Mouse (Mus musculus): Measurements from ENCODE around the gene Glb1l. TPM values are rescaled to one million over a fixed set of nuclear protein-coding genes. Genes with fewer than 3 reads are reported as not detected.

Glb1l gene
- total and polyA plus RNA-seq, 3 experiments, result 2.4 to 10.8 (median 3.6) TPM

DNA sequence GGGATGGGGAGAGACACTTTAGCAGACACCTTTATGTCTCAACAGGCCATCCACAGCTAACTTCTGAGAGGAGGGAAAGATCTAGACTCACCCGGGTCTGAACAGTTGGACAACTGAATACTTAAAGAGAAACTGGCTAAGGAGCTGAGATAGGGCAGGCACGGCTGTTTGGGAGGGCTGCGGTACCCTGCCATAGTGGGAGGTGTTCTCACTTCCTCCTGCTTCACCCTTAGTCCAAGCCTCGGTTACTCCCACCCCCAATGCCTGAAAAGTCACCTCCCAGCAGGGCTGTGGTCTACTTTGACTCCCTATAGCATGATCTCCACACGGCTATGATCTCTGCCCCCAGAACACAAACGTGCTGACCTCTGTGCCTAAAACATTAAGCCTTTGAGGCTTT is 12.9 kb upstream of the Glb1l start:
- DNase-seq (ENCODE audit: extremely low read depth), result peak; percentile 47
- Histone ChIP-seq H3K9ac (ENCODE audit: insufficient read depth, low read depth) (peak overlapping the region; percentile 75), H3K9me3 (replicated peaks; ENCODE audit: low read length) (peaks cover 2% of the 10 kb centered on the region), H3K4me1 (ENCODE audit: control insufficient read depth in 1 of 2, insufficient read depth in 2 of 2) (peaks cover 15 to 34% of the 10 kb centered on the region in 2 experiments), H3K4me2 (ENCODE audit: insufficient read depth, low read depth, poor library complexity, severe bottlenecking) (peak overlapping the region; percentile 55), H3K36me3 (replicated peaks in 1 of 2; ENCODE audit: control insufficient read depth in 1 of 2, insufficient read depth in 1 of 2, low read length in 1 of 2) (no peaks in the 10 kb centered on the region), H3K79me2 (replicated peaks; ENCODE audit: control insufficient read depth, extremely low read depth, insufficient read depth, poor library complexity, severe bottlenecking) (peaks cover 4% of the 10 kb centered on the region), H3K27ac (ENCODE audit: insufficient read depth, low read depth) (no peak overlapping the region), H3K27me3 (replicated peaks) (peaks cover 4% of the 10 kb centered on the region), H3K4me3 (replicated peaks in 1 of 3; ENCODE audit: low read depth in 2 of 3, low read length in 2 of 3, poor library complexity in 1 of 3) (no peak overlapping the region)
- dilution Hi-C loops (cut with MboI; ENCODE audit: extremely low pct_ligation_motif_present, extremely low pct_unique_long_range_greater_than_20kb, low sequenced_read_pairs) (no loop called here), in situ Hi-C loops (cut with MboI; ENCODE audit: low pct_ligation_motif_present, low pct_unique_long_range_greater_than_20kb, low sequenced_read_pairs) (no loop called here)
- TF ChIP-seq EP300 (IDR thresholded peaks at IDR 0.05; ENCODE audit: low read length) (peak; percentile 69), MAZ (IDR thresholded peaks at IDR 0.05; ENCODE audit: low read depth, low read length) (no peak), MYC (IDR thresholded peaks at IDR 0.05; ENCODE audit: low read depth, low read length) (no peak), IRF4 (IDR thresholded peaks at IDR 0.05; ENCODE audit: low read depth, low read length) (peak; percentile 84), CHD2 (IDR thresholded peaks at IDR 0.05; ENCODE audit: low read length) (no peak), SIN3A (IDR thresholded peaks at IDR 0.05; ENCODE audit: low read length) (no peak), MEF2A (IDR thresholded peaks at IDR 0.05; ENCODE audit: borderline replicate concordance, low read depth, low read length) (0 out of 2 replicates have a peak, but pooled peaks have one; percentile 21), CTCF (conservative IDR thresholded peaks at IDR 0.05 in 1 of 2, IDR thresholded peaks at IDR 0.05 in 1 of 2; ENCODE audit: low read depth in 2 of 2, low read length in 2 of 2) (no peak), ZNF384 (IDR thresholded peaks at IDR 0.05; ENCODE audit: low read depth, low read length) (no peak)

DNA sequence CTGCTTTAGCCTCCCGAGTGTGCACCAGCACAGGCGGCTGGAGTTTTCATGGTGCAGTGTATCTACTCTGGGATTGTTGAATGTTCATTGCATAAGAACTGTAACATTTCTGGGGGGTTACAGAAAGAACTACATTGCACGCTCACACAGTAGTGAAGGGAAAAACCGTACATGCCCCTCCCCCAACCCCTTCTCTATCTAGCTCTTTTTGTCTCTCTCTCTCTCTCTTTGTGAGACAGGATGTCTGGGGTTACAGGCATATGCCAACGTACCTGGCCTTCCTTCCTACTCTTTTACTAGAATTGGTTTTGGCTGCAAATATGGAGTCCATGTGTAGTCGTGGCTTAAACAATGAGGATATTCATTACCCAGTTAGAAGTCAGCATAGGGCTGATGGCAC is 12.3 kb upstream of the Glb1l start:
- Histone ChIP-seq H3K9ac (ENCODE audit: insufficient read depth, low read depth) (peak overlapping the region; percentile 75; the same call in 1 of the 2 replicates), H3K79me2 (replicated peaks; ENCODE audit: control insufficient read depth, extremely low read depth, insufficient read depth, poor library complexity, severe bottlenecking) (peaks cover 10% of the 10 kb centered on the region), H3K9me3 (replicated peaks; ENCODE audit: low read length) (peaks cover 2% of the 10 kb centered on the region), H3K4me1 (ENCODE audit: control insufficient read depth in 1 of 2, insufficient read depth in 2 of 2) (peaks cover 15 to 35% of the 10 kb centered on the region in 2 experiments), H3K27me3 (replicated peaks) (peaks cover 4% of the 10 kb centered on the region), H3K4me2 (ENCODE audit: insufficient read depth, low read depth, poor library complexity, severe bottlenecking) (peak overlapping the region; percentile 55), H3K36me3 (replicated peaks in 1 of 2; ENCODE audit: control insufficient read depth in 1 of 2, insufficient read depth in 1 of 2, low read length in 1 of 2) (no peaks in the 10 kb centered on the region), H3K27ac (ENCODE audit: insufficient read depth, low read depth) (no peak overlapping the region), H3K4me3 (replicated peaks in 1 of 3; ENCODE audit: low read depth in 2 of 3, low read length in 2 of 3, poor library complexity in 1 of 3) (no peak overlapping the region)
- 0 out of 2 replicates have a peak, but pooled peaks have one; percentile 7 for TF ChIP-seq IRF4 (IDR thresholded peaks at IDR 0.05; ENCODE audit: low read depth, low read length)
- TF ChIP-seq CHD2 (IDR thresholded peaks at IDR 0.05; ENCODE audit: low read length), result peak; percentile 73
- TF ChIP-seq USF2 (conservative IDR thresholded peaks at IDR 0.05; ENCODE audit: low read depth, low read length), result no peak
- DNase-seq (ENCODE audit: extremely low read depth), result no peak
- dilution Hi-C loops (cut with MboI; ENCODE audit: extremely low pct_ligation_motif_present, extremely low pct_unique_long_range_greater_than_20kb, low sequenced_read_pairs) (no loop called here), in situ Hi-C loops (cut with MboI; ENCODE audit: low pct_ligation_motif_present, low pct_unique_long_range_greater_than_20kb, low sequenced_read_pairs) (no loop called here)

DNA sequence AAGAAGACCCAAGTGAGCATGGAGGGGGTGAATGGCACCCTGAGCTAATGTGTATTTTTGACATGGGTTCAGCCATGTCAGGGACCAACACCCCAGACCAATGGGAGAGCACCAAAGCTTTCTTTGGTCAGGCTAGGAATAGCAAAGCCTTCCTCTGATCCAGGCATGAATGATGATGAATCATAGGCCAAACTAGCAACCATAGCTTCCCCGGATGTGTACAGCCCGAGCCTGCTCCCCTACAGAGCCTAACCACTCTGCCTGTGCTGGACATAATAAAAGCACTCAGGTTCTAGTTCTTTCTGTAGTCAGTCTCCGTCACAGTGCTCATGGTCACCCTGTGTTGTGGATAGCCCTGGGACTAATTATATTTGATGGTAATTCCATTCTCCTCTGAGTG is 10.9 kb upstream of the Glb1l start:
- peaks cover 2% of the 10 kb centered on the region for H3K9me3 ChIP-seq (replicated peaks; ENCODE audit: low read length)
- no peaks in the 10 kb centered on the region for H3K27me3 ChIP-seq (replicated peaks)
- DNase-seq (ENCODE audit: extremely low read depth), result no peak
- TF ChIP-seq SMC3 (IDR thresholded peaks at IDR 0.05; ENCODE audit: low read depth, low read length) (no peak), USF2 (conservative IDR thresholded peaks at IDR 0.05; ENCODE audit: low read depth, low read length) (no peak), HCFC1 (IDR thresholded peaks at IDR 0.05; ENCODE audit: low read depth, low read length) (no peak), USF1 (IDR thresholded peaks at IDR 0.05; ENCODE audit: low read depth, low read length) (no peak), GABPA (IDR thresholded peaks at IDR 0.05; ENCODE audit: insufficient replicate concordance, low read depth, low read length) (no peak), ZKSCAN1 (IDR thresholded peaks at IDR 0.05; ENCODE audit: borderline replicate concordance, low read depth, low read length) (no peak), E2F4 (IDR thresholded peaks at IDR 0.05; ENCODE audit: insufficient replicate concordance, low read depth, low read length) (no peak), TBP (conservative IDR thresholded peaks at IDR 0.05; ENCODE audit: low read depth, low read length) (no peak), CTCF (conservative IDR thresholded peaks at IDR 0.05 in 1 of 2, IDR thresholded peaks at IDR 0.05 in 1 of 2; ENCODE audit: low read depth in 2 of 2, low read length in 2 of 2) (no peak), SIN3A (IDR thresholded peaks at IDR 0.05; ENCODE audit: low read length) (no peak), KAT2A (IDR thresholded peaks at IDR 0.05; ENCODE audit: insufficient replicate concordance, low read length) (no peak), ZMIZ1 (IDR thresholded peaks at IDR 0.05; ENCODE audit: low read depth, low read length) (no peak), ETS1 (conservative IDR thresholded peaks at IDR 0.05; ENCODE audit: low read depth, low read length) (no peak), JUN (IDR thresholded peaks at IDR 0.05; ENCODE audit: insufficient read depth, low read depth, low read length) (no peak), ZNF384 (IDR thresholded peaks at IDR 0.05; ENCODE audit: low read depth, low read length) (no peak), IRF4 (IDR thresholded peaks at IDR 0.05; ENCODE audit: low read depth, low read length) (no peak)
- H3K27ac ChIP-seq (ENCODE audit: insufficient read depth, low read depth), result no peak overlapping the region
- H3K36me3 ChIP-seq (replicated peaks in 1 of 2; ENCODE audit: control insufficient read depth in 1 of 2, insufficient read depth in 1 of 2, low read length in 1 of 2), result peaks cover 3 to 11% of the 10 kb centered on the region in 2 experiments
- H3K9ac ChIP-seq (ENCODE audit: insufficient read depth, low read depth), result no peak overlapping the region
- in situ Hi-C loops (cut with MboI; ENCODE audit: low pct_ligation_motif_present, low pct_unique_long_range_greater_than_20kb, low sequenced_read_pairs), result no loop called here
- H3K4me3 ChIP-seq (replicated peaks in 1 of 3; ENCODE audit: low read depth in 2 of 3, low read length in 2 of 3, poor library complexity in 1 of 3), result no peak overlapping the region
- H3K4me1 ChIP-seq (ENCODE audit: control insufficient read depth in 1 of 2, insufficient read depth in 2 of 2), result peaks cover 23 to 49% of the 10 kb centered on the region in 2 experiments
- H3K79me2 ChIP-seq (replicated peaks; ENCODE audit: control insufficient read depth, extremely low read depth, insufficient read depth, poor library complexity, severe bottlenecking), result peaks cover 24% of the 10 kb centered on the region
- no peak overlapping the region for H3K4me2 ChIP-seq (ENCODE audit: insufficient read depth, low read depth, poor library complexity, severe bottlenecking)
- dilution Hi-C loops (cut with MboI; ENCODE audit: extremely low pct_ligation_motif_present, extremely low pct_unique_long_range_greater_than_20kb, low sequenced_read_pairs), result no loop called here
